ENCODE assay signal across 9 mouse cellular contexts in the genomic region with DNA sequence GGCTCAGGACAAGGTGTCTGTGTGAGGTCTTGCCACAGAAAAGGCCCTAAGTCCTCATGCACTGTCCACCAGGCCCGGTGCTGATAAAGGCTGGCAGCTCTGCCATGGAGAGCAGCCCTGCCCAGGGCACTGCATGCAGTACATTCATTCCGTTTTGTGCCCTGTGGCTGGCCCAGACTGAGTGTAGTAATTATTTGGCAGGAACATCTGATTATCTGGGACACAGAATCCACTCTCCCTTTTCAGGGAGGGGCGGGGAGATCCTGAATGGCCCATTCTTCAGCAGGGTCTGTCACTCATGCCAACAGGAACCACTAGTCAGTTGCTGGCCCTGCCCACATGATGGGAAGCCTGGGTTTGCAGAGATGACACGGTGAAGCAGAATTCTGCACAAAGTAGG. TPM values are rescaled to one million over a fixed set of nuclear protein-coding genes. Genes with fewer than 3 reads are reported as not detected.
A peak's percentile ranks its signal among the peaks of the same experiment; 100 is the strongest.
DNase-seq lines count a peak whose midpoint lies in the region; ATAC-seq and TF ChIP-seq lines count a peak whose summit lies in the region.
"Had no signal": no experiment of that assay in that cellular context is flagged by ENCODE, and none has a peak within 500 bp of the region (broad histone marks: within the 10 kb centered on the region; RNA-seq: fewer than 3 reads in every experiment).

No protein-coding gene starts in this region.

- peaks cover 81% of the 10 kb centered on the region for H3K36me3 ChIP-seq in neural tube, embryonic 14.5 days (ENCODE audit: control insufficient read depth, insufficient read depth, low read length)
- H3K36me3 ChIP-seq in forebrain, postnatal 0 days (ENCODE audit: insufficient read depth): peaks cover 95% of the 10 kb centered on the region

- H3K9me3 ChIP-seq in neural tube, embryonic 14.5 days (ENCODE audit: control insufficient read depth, low read length): no peaks in the 10 kb centered on the region
- H3K9me3 ChIP-seq in forebrain, postnatal 0 days (ENCODE audit: low read length): no peaks in the 10 kb centered on the region
- H3K9me3 ChIP-seq: embryonic facial prominence, embryonic 15.5 days had no signal

- H3K9ac ChIP-seq in neural tube, embryonic 14.5 days (replicated peaks; ENCODE audit: low read depth, low read length): no peak overlapping the region
- H3K9ac ChIP-seq in forebrain, postnatal 0 days: no peak overlapping the region
- H3K9ac ChIP-seq: embryonic facial prominence, embryonic 15.5 days had no signal

- H3K4me2 ChIP-seq in neural tube, embryonic 14.5 days (ENCODE audit: low read depth, low read length): no peak overlapping the region
- no peak overlapping the region for H3K4me2 ChIP-seq in forebrain, postnatal 0 days (ENCODE audit: low read depth)
- H3K4me2 ChIP-seq: embryonic facial prominence, embryonic 15.5 days had no signal

- TF ChIP-seq CTCF in forebrain, postnatal 0 days (IDR thresholded peaks at IDR 0.05; ENCODE audit: low read depth): no peak

- no peak for DNase-seq in neural tube, embryonic 10.5 days (ENCODE audit: extremely low spot score, low spot score)
- DNase-seq in forebrain, postnatal 0 days: peak; percentile 50
- peak; percentile 57 to 62 for DNase-seq in layer of hippocampus, postnatal 36 days
- no peak for DNase-seq in thymus, postnatal 25 days
- no peak for DNase-seq in lung, postnatal 10 days
- DNase-seq in urinary bladder, postnatal 14 days (ENCODE audit: low spot score): no peak

- 78% methylated on average over 4 of the region's 4 CpGs for WGBS in neural tube, embryonic 14.5 days
- 47% methylated on average over 4 of the region's 4 CpGs for WGBS in forebrain, postnatal 0 days

- no peaks in the 10 kb centered on the region for H3K4me1 ChIP-seq in neural tube, embryonic 14.5 days (ENCODE audit: control insufficient read depth, insufficient read depth, low read length)
- H3K4me1 ChIP-seq in forebrain, postnatal 0 days (ENCODE audit: insufficient read depth): no peaks in the 10 kb centered on the region
- H3K4me1 ChIP-seq: embryonic facial prominence, embryonic 15.5 days had no signal

- H3K27ac ChIP-seq in neural tube, embryonic 14.5 days (ENCODE audit: low read depth, low read length): no peak overlapping the region
- 0 out of 2 replicates have a peak overlapping the region, but pooled peaks have one; percentile 21 for H3K27ac ChIP-seq in forebrain, postnatal 0 days (ENCODE audit: low read depth, low read length)
- H3K27ac ChIP-seq: embryonic facial prominence, embryonic 15.5 days had no signal

- peak; percentile 52; the same call in 1 of the 2 replicates for ATAC-seq in neural tube, embryonic 14.5 days (ENCODE audit: low read depth)
- peak; percentile 91 for ATAC-seq in forebrain, postnatal 0 days
- ATAC-seq: Patski had no signal

- no peak overlapping the region for H3K4me3 ChIP-seq in neural tube, embryonic 14.5 days (ENCODE audit: low read depth, low read length)
- H3K4me3 ChIP-seq in forebrain, postnatal 0 days (ENCODE audit: low read depth, low read length): no peak overlapping the region
- H3K4me3 ChIP-seq: embryonic facial prominence, embryonic 15.5 days had no signal

- no peaks in the 10 kb centered on the region for H3K27me3 ChIP-seq in neural tube, embryonic 14.5 days (ENCODE audit: control insufficient read depth, insufficient read depth, low read length)
- no peaks in the 10 kb centered on the region for H3K27me3 ChIP-seq in forebrain, postnatal 0 days (ENCODE audit: insufficient read depth, low read length)
- H3K27me3 ChIP-seq: embryonic facial prominence, embryonic 15.5 days; Patski had no signal

RNA-seq across cellular contexts. Expression of a gene that starts 29.1 kb away (rescaled TPM):
- polyA plus RNA-seq in neural tube, embryonic 14.5 days (2014; fragmentation: Nextera tagmentation; extraction: Ambion mirVana): 0.61 and 0.80 TPM in 2 replicates
- total RNA-seq in forebrain, postnatal 0 days (2014; rRNA removed): 2.2 and 5.0 TPM in 2 replicates
- polyA plus RNA-seq in forebrain, postnatal 0 days (2015; fragmentation: Nextera tagmentation; extraction: Ambion mirVana): 0.36 and 0.81 TPM in 2 replicates
- total RNA-seq in layer of hippocampus, postnatal 36 days (2021): 1 to 10 TPM; 2.7 to 3.8 TPM

RNA-seq across cellular contexts. Expression of a gene that starts 30.9 kb away (rescaled TPM):
- 181 and 187 TPM in 2 replicates for polyA plus RNA-seq in neural tube, embryonic 14.5 days (2014; fragmentation: Nextera tagmentation; extraction: Ambion mirVana)
- total RNA-seq in forebrain, postnatal 0 days (2014; rRNA removed): 230 and 256 TPM in 2 replicates
- 156 and 192 TPM in 2 replicates for polyA plus RNA-seq in forebrain, postnatal 0 days (2015; fragmentation: Nextera tagmentation; extraction: Ambion mirVana)
- 100 to 1,000 TPM; 200 to 210 TPM for total RNA-seq in layer of hippocampus, postnatal 36 days (2021)

Comparison
In these comparisons a context has a peak if more than half of its experiments do, and no peak if none do; other contexts are left out.
1. DNase-seq: peak in forebrain, postnatal 0 days (single experiment) and layer of hippocampus, postnatal 36 days (2 of 2); none in neural tube, embryonic 10.5 days (single experiment), thymus, postnatal 25 days (single experiment), lung, postnatal 10 days (single experiment) and urinary bladder, postnatal 14 days (single experiment).